Mouse (Mus musculus) layer of hippocampus, adult 2 months (tissue): ENCODE results near the gene Gak. TPM values are rescaled to one million over a fixed set of nuclear protein-coding genes. Genes with fewer than 3 reads are reported as not detected.

Experiments
- DNase-seq, 2 experiments: peaks; one replicate each; pipeline ENCODE4 v3.0.0; 2022; ENCODE audit warnings: low spot score in 2 of 2
- H3K27ac ChIP-seq: fragments of 200-600 bp; 2 replicates; pipeline ENCODE4 v1.8.1; 2022
- H3K4me3 ChIP-seq: fragments of 200-600 bp; 2 replicates; pipeline ENCODE4 v1.8.1; 2022; ENCODE audit warnings: mild to moderate bottlenecking
- CTCF ChIP-seq: fragments of 200-600 bp; conservative IDR thresholded peaks from 2 replicates; pipeline ENCODE4 v1.8.1; 2022; ENCODE audit warnings: antibody characterized with exemption, mild to moderate bottlenecking, moderate library complexity
- total RNA-seq, 2 experiments: library from RNA; stranded (reverse); gene quantifications; 2 replicates each; pipeline ENCODE4 v1.2.3; 2021

Gak gene
- total RNA-seq, 2 experiments from 2014 or later = 96.2 to 97.3 TPM

GRCm38 (mm10) chr5:108556986-108557385, 72.6 kb downstream of the Gak start:
- no peak for TF ChIP-seq CTCF
- DNase-seq = no peak
- Histone ChIP-seq H3K27ac (no peak overlapping the region), H3K4me3 (no peak overlapping the region)

- no peak for TF ChIP-seq CTCF
- Histone ChIP-seq H3K27ac (no peak overlapping the region), H3K4me3 (no peak overlapping the region)
- no peak for DNase-seq
Measured at GRCm38 (mm10) chr5:108554041-108554440, 75.5 kb downstream of the Gak start.

GRCm38 (mm10) chr5:108550207-108550594, 79.4 kb downstream of the Gak start:
- no peak for DNase-seq
- Histone ChIP-seq H3K27ac (peak overlapping the region; percentile 92), H3K4me3 (peak overlapping the region; percentile 58)
- no peak for TF ChIP-seq CTCF

- Histone ChIP-seq H3K4me3 (peak within 1 kb of the TSS; percentile 58), H3K27ac (peak within 1 kb of the TSS; percentile 92)
- peak; percentile 63 to 74 for DNase-seq
- TF ChIP-seq CTCF = no peak; the same call in 1 of the 2 replicates
Measured at GRCm38 (mm10) chr5:108549489-108550206, 79.9 kb downstream of the Gak start, which contains the start of gene Cplx1. TSS of gene Cplx1 (minus strand) at chr5:108550024.

- peak overlapping the region; percentile 92 for H3K27ac ChIP-seq
- TF ChIP-seq CTCF = no peak
- DNase-seq = no peak
- peak overlapping the region; percentile 58 for H3K4me3 ChIP-seq
Measured at GRCm38 (mm10) chr5:108549137-108549488, 80.4 kb downstream of the Gak start.

GRCm38 (mm10) chr5:108547636-108548035, 81.9 kb downstream of the Gak start:
- DNase-seq = no peak
- TF ChIP-seq CTCF = no peak
- Histone ChIP-seq H3K4me3 (no peak overlapping the region; the same call in 1 of the 2 replicates), H3K27ac (no peak overlapping the region)

GRCm38 (mm10) chr5:108543516-108544291, 85.9 kb downstream of the Gak start:
- no peak for TF ChIP-seq CTCF
- Histone ChIP-seq H3K4me3 (no peak overlapping the region), H3K27ac (peak overlapping the region; percentile 80; the same call in 1 of the 2 replicates)
- DNase-seq = no peak

- Histone ChIP-seq H3K4me3 (no peak overlapping the region), H3K27ac (no peak overlapping the region)
- no peak for TF ChIP-seq CTCF
- no peak for DNase-seq
Measured at GRCm38 (mm10) chr5:108534188-108534587, 95.4 kb downstream of the Gak start.

GRCm38 (mm10) chr5:108522597-108522996, 107.0 kb downstream of the Gak start:
- Histone ChIP-seq H3K27ac (no peak overlapping the region), H3K4me3 (no peak overlapping the region)
- TF ChIP-seq CTCF = no peak
- peak in 1 of 2 experiments; percentile 27 for DNase-seq

- Histone ChIP-seq H3K27ac (no peak overlapping the region), H3K4me3 (no peak overlapping the region)
- DNase-seq = no peak
- TF ChIP-seq CTCF = no peak
Measured at GRCm38 (mm10) chr5:108521896-108522295, 107.7 kb downstream of the Gak start.

- peak overlapping the region; percentile 43 for H3K27ac ChIP-seq
- H3K4me3 ChIP-seq = no peak overlapping the region
- TF ChIP-seq CTCF = no peak
- peak in 1 of 2 experiments; percentile 45 for DNase-seq
Measured at GRCm38 (mm10) chr5:108521016-108521415, 108.5 kb downstream of the Gak start.

GRCm38 (mm10) chr5:108520153-108520552, 109.4 kb downstream of the Gak start:
- no peak for DNase-seq
- no peak overlapping the region for H3K4me3 ChIP-seq
- no peak for TF ChIP-seq CTCF
- no peak overlapping the region for H3K27ac ChIP-seq

Other genes starting within 250 kb of the Gak start
- gene Pde6b, start 241.4 kb downstream of the Gak start, total RNA-seq = under 1 TPM; 0.12 to 0.28 TPM
- 100 to 1,000 TPM; 256 to 259 TPM for gene Atp5k, start 195.3 kb downstream of the Gak start, total RNA-seq
- gene Mfsd7a, start 180.9 kb downstream of the Gak start, total RNA-seq = under 1 TPM; 0.69 to 0.90 TPM
- gene Pcgf3, start 168.5 kb downstream of the Gak start, total RNA-seq = 10 to 100 TPM; 43.5 to 47.1 TPM
- 100 to 1,000 TPM; 507 to 549 TPM for gene Cplx1, start 79.7 kb downstream of the Gak start, total RNA-seq
- gene Tmem175, start within 50 bp of the Gak start, total RNA-seq = 10 to 100 TPM; 40.7 to 43.5 TPM
- gene Idua, start 30.6 kb upstream of the Gak start, total RNA-seq = 10 to 100 TPM; 16.8 to 17.1 TPM
- 10 to 100 TPM; 50.2 to 51.5 TPM for gene Dgkq, start 39.9 kb upstream of the Gak start, total RNA-seq
- gene Slc26a1, start 45.8 kb upstream of the Gak start, total RNA-seq = 1 to 10 TPM; 1.2 TPM
- 10 to 100 TPM; 21.3 to 22.4 TPM for gene Fgfrl1, start 62.6 kb upstream of the Gak start, total RNA-seq
- gene Rnf212, start 145.2 kb upstream of the Gak start, total RNA-seq = not detected
- not detected for gene Tmed11, start 165.6 kb upstream of the Gak start, total RNA-seq
- gene Vmn2r8, start 179.1 kb upstream of the Gak start, total RNA-seq = not detected
- not detected for gene Vmn2r9, start 222.8 kb upstream of the Gak start, total RNA-seq